Mouse (Mus musculus) cerebellum, postnatal 10 days (tissue): ENCODE measurements around the gene Srp14.
A peak's percentile ranks its signal among the peaks of the same experiment; 100 is the strongest.

ENCODE experiments used
- DNase-seq, 2 experiments: peaks; one replicate each; pipeline ENCODE4 v3.0.0; 2021; ENCODE audit warnings: mixed read lengths in 2 of 2

The Srp14 gene

GRCm38 (mm10) chr2:118431589-118431988 is 47.9 kb downstream of the Srp14 start:
- DNase-seq, result peak; percentile 63 to 67

GRCm38 (mm10) chr2:118430630-118431029 is 48.9 kb downstream of the Srp14 start:
- no peak for DNase-seq

- DNase-seq, result no peak
These were observed 50.2 kb downstream of the Srp14 start for GRCm38 (mm10) chr2:118429297-118429696.

- DNase-seq, result no peak
These were observed 51.2 kb downstream of the Srp14 start for GRCm38 (mm10) chr2:118428296-118428695.
